Mouse (Mus musculus) R1 (cell line): ENCODE results near the gene Plcb3.
A peak's percentile ranks its signal among the peaks of the same experiment; 100 is the strongest.

Experiments used
- DNase-seq: peaks from one replicate; pipeline ENCODE4 v3.0.0-alpha.2; 2018; ENCODE audit warnings: low read depth, low spot score

Plcb3 gene

GRCm38 (mm10) chr19:6940396-6941351 lies 35.6 kb downstream of the Plcb3 start:
- peak; percentile 21 for DNase-seq

DNA sequence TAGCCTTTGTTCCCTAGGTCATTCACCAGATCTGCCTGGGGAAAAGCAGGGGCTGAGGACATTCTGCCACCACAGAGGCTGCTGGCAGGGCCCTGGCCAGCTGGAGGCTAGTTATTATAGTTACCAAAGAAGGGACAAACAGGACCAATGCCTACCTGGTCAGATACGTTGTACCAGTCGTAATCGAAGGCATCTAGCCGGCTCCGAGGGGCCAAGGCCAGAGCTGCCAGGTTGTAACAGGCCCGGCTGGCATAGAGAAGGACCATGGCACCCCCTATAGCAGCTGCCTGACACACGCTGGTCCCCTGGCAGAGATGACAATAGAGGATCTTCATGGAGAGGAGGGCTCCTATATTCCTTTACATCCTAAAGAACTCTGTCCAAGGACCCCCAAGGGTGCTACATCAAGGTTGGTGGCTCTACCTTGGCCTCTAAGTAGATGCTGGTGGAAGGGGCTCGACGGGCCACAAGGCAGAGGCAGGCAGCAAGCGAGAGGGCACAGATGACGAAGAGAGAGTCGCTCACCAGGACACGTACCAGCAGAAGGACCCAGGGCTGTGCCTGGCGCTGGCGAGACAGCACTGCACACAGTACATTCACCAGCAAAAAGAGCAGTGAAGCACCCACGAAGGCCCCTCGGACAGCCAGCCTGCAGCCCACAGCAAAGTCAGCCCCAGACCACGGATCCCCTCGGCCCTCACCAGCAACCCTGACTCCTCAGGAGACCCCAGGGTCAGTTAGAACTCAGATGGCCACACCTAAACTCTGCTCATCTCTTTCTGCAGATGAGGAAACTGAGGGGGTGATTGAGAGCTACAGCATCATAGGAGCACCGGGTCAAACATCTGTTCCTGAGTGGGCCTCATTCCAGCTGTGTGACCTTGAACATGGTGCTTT lies 36.9 kb downstream of the Plcb3 start:
- no peak for DNase-seq

DNA sequence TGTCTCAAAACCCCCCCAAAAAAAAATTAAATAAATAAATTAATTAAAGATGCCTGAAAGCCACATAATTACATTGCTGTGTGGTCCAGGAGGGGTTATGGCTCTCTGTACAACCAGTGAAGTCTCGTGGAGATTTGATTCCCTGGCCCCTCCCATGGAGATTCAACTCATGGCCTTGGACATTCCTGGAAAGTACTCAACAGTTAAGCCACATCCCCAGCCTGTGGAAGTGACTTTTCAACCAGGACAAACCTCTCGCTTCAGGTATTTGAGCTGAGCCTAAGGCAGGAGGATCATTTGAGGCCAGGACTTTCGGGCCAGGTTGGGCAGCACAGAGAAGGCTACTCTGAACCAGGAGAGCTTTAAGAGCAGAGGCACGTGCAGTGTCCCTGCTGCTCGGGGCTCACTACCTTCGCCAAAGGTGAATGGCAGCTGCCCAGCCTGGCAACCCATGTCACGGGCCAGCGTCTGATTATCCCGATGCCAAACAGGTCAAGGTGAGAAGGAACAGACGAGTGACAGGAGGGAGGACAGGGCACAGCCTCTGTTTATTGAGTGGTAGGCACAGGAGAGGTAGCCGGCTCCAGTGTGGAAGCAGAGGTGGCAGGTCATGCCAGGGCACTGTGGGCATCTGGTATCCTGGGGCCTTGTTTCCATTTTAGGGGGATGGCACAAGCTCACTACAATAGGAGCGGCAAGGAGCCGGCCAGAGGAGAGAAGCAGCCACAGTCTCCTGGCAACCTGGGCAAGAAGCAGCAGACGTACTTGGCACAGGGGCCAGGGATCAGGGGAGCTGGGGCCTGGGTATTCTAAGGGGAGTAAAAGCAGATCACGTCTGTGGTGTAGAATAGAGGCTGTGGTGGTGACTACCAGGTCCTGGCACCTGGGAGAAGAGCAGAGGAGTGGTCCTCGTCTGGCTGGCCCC lies 38.5 kb downstream of the Plcb3 start:
- peak; percentile 27 for DNase-seq

DNA sequence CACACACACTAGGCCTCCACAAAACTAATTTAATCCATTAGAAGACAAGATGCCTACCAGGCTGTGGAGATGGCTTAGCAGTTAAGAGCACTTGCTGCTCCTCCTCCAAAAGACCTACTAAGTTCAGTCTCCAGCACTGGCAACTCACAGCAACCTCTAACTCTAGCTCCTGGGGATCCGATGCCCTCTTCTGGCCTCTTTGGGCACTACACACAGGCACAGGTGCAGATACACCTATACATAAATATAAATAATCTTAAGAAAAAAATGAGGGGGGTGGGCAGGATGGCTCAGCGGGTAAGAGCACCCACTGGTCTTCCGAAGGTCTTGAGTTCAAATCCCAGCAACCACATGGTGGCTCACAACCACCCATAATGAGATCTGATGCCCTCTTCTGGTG lies 40.0 kb downstream of the Plcb3 start:
- DNase-seq = peak; percentile 68

DNA sequence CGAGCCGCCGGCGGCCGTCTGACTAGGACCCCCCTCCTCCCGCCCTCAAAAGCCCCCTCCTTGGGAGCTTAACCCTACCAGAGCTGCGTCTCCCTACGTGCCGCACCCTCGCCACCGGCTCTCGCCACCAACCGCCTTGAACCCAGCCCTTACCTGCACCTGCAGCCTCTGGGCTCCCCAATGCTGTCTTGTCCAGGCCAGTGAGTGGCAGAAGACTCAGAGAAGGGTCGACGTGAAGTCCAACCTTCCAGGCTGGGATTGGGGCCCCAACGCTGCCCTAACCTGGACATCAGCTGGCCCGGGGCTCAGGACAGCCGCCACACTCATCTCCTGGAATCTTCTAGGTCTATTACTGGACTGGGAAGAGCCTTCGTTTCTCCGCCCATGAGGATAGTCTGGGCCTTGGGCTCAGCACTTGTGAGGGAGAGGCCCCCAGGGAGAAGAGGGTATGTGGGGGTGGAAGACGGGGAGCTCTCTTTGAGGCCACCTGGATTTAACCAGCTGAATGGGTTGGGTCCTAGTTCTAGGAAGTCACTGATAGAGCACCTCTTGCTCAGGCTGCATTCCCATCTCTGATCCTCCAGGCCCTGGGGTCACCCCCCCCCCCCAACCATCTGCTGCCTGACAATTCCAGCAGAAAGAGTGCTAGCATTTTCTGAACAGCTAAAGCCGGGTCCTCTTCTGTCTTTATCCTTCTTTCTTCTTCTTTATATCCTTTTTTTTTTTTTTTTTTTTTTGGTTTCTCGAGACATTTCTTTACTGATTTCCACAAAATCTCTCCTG lies 41.9 kb downstream of the Plcb3 start, which contains the start of gene Kcnk4:
TSS of gene Kcnk4 (minus strand) at position 321 of the 783 bp plus-strand sequence.
- DNase-seq = no peak

- peak; percentile 36 for DNase-seq
Observed at GRCm38 (mm10) chr19:6933436-6934194, 42.7 kb downstream of the Plcb3 start.

- no peak for DNase-seq
Observed at GRCm38 (mm10) chr19:6933102-6933435, 43.2 kb downstream of the Plcb3 start.

GRCm38 (mm10) chr19:6932018-6932417 lies 44.3 kb downstream of the Plcb3 start:
- DNase-seq = peak; percentile 81

- no peak for DNase-seq
Observed at GRCm38 (mm10) chr19:6931002-6931401, 45.3 kb downstream of the Plcb3 start.

DNA sequence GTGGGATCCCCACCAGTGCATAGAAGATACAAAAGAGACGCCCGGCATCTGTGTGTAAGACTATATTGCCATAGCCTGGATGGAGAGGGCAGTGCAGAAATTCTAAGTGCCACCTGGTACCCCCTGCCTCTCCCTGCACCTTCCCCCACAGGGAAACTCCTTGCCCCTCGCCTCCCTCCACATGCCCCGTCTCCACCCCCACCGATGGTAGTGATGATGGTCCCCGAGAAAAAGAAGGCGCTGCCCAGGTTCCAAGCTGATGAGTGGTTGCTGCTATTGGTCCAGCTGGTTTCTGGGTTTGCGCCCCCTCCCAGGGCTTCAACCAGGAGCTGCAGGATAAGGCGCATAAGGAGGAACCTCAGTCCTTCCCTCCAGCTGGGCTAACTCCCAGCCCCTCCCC lies 48.2 kb downstream of the Plcb3 start:
- no peak for DNase-seq

DNA sequence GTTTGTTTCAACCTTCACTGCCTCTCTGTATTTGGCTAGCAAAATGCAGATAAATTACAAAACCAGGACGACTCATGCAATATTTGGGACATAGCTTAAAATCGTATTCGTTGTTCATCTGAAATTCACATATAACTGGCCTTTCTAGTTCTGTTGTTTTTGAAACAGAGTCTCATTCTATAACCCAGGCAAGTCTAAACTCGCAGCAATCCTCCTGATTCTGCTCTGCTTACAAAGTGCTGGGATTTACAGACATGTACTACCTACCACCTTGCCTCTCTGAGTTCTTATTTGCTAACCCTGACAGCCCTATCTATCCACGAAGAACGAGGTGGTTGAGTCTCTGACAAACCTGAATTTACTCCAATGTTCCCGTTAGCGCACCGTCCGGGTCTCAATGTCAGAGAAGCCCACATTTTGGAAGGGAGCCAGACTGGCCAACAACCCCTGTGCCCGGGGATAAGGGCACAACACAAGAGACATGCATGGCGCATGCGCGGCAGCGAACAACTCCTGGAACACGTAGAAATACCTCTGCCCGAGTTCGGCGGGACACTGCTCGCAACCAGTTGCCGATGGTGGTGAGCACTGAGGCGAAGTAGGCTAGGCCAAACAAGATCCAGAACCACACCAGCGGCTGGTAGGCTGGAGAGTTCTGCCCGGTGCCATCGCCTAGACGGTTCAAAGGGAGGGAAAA lies 49.6 kb downstream of the Plcb3 start:
- peak; percentile 56 for DNase-seq

DNA sequence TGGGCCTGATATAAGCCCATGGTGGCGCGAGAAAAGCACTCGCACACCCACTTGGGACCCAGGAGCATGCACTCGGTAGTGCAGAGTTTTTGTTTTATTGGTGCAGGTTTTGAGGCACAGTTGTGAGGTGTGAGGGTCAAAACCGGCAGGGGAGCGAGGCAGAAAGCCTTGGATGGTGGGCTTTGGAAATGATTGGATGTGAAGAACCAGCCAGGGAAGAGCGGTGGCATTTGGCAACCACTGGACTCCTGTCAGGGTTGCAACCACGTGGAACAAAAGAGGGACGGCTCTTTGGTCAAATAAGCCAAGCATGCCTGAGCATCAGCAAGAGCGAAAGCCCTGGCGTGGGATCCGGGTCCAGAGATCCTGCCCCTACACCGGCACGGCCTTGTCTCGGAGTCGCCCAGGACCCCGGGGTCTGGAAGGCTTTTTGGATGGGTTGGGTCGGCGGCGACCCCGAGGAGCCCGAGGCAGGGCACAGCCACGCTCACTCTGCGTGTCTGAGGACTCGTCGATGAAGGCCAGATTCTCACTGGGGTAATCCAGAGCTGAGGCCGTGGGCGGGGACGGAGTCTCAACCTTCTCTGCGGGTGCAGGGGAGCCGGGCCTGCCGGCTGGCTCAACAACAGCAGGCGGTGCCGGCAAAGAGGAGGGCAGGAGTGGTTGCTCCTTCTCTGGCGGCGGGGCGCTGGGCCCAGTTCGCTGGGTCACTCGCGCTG lies 50.5 kb downstream of the Plcb3 start:
- peak; percentile 49 for DNase-seq

GRCm38 (mm10) chr19:6925307-6925573 lies 51.0 kb downstream of the Plcb3 start, which contains the start of gene Catsperz:
Gene Catsperz, minus strand, starts transcription at chr19:6925380.
- DNase-seq = peak; percentile 62

DNA sequence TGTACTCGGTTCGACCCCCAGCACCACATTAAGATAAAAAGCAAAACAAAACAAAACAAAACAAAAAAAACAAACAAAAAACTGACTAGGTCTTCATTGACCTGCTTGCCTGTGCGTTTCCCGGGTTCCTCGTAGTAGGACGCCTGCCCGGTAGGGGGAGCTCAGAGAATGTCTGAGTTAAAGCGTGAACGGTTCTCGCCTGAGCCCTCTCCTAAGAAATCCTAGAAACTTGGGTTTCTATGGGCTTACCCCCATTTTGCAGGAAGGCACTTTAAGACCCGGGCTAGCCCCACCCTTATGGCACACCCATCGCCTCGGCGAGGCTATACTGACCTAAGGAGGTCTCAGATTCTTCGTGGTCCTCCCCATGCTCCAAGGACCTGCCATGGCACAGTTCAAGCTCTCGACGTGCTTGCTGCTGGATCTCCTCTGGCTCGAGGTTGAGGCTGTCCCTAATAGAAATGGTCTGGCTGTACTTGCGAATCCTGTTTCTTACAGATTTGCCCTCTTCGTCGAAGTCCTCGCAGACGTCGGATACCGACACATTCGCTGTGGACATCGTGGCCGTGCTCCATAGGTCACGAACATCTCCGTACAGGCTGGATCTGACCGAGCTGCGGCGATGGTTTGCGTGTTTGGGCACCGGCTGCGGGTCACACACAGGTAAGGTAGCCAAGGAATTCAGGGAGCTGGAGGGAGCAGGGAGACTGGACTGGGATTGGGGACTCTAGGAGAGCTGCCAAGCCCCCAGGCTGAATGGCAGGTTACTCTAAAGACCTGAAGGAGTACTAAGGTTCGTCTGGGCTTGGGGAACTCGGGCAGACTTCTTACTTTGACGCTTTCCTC lies 51.6 kb downstream of the Plcb3 start:
- peak; percentile 84 for DNase-seq

- DNase-seq = no peak
Observed at GRCm38 (mm10) chr19:6922901-6923735, 53.2 kb downstream of the Plcb3 start.

- peak; percentile 100 for DNase-seq
Observed at GRCm38 (mm10) chr19:6921647-6922567, 54.4 kb downstream of the Plcb3 start, which contains the start of gene Esrra. Gene Esrra, minus strand, starts transcription at chr19:6921813.
